Mouse (Mus musculus): ENCODE data around the gene Ccdc7a.
"Not testable (repeated sequence)": the region's sequence is repeated elsewhere in the genome, so short reads cannot be mapped to it uniquely, and the experiment has no call there.

DNA sequence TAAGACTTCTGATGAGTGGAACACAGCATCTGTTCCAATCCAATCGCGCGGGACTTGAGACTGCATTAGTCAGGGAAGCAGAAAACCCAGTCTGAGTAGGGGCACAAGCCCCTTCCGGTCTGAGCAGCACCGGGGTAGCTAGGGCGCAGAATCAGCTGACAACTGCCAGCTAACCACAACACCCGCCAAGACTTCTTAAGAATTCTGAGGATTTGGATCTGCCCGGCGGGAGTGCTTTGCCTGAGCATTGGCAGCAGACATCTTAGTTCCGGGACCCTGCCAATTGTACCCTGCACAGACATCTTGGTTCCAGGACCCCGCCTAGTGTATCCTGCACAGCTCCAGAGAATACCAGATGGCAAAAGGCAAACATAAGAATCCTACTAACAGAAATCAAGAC, 116.4 kb downstream of the Ccdc7a start:
- not testable (repeated sequence) for TF ChIP-seq CTCF (IDR thresholded peaks at IDR 0.05; ENCODE audit: low read depth, low read length); EP300 (IDR thresholded peaks at IDR 0.05; ENCODE audit: insufficient read depth, low read depth, low read length)

All from ES-Bruce4 (cell line).